Mouse (Mus musculus) ES-Bruce4 (cell line): ENCODE results near the gene Prmt9. TPM values are rescaled to one million over a fixed set of nuclear protein-coding genes. Genes with fewer than 3 reads are reported as not detected.

Experiments used
- H3K27ac ChIP-seq: 2 replicates; pipeline ENCODE4 v1.5.1; 2012; ENCODE audit warnings: low read length, inconsistent platforms; ENCODE audit not compliant: insufficient read depth
- H3K27me3 ChIP-seq: 2 replicates; pipeline ENCODE4 v1.6.1; 2012; ENCODE audit warnings: mild to moderate bottlenecking, low read length, inconsistent platforms; ENCODE audit not compliant: control insufficient read depth, poor library complexity, insufficient read depth, severe bottlenecking
- H3K36me3 ChIP-seq: 2 replicates; pipeline ENCODE4 v1.6.1; 2012; ENCODE audit warnings: inconsistent platforms, mild to moderate bottlenecking, low read length, moderate library complexity; ENCODE audit not compliant: control insufficient read depth, poor library complexity, insufficient read depth, severe bottlenecking
- H3K4me1 ChIP-seq: one replicate; pipeline ENCODE4 v1.8.1; 2011; ENCODE audit warnings: low read length; ENCODE audit not compliant: control insufficient read depth, insufficient read depth
- H3K4me3 ChIP-seq: 2 replicates; pipeline ENCODE4 v1.5.1; 2011; ENCODE audit warnings: low read depth, mild to moderate bottlenecking, low read length
- H3K9ac ChIP-seq: 2 replicates; pipeline ENCODE4 v1.6.1; 2012; ENCODE audit warnings: low read depth, mild to moderate bottlenecking, inconsistent platforms; ENCODE audit not compliant: poor library complexity, severe bottlenecking
- H3K9me3 ChIP-seq: replicated peaks from 2 replicates; pipeline ENCODE4 v1.6.1; 2012; ENCODE audit warnings: mild to moderate bottlenecking, low read length, inconsistent platforms; ENCODE audit not compliant: control insufficient read depth, poor library complexity, insufficient read depth, severe bottlenecking
- CTCF ChIP-seq: IDR thresholded peaks from one replicate; pipeline ENCODE4 v1.8.1; 2011; ENCODE audit warnings: low read depth, low read length
- EP300 ChIP-seq: IDR thresholded peaks from 2 replicates; pipeline ENCODE4 v1.6.1; 2011; ENCODE audit warnings: low read depth, low read length; ENCODE audit not compliant: insufficient read depth
- POLR2A ChIP-seq: IDR thresholded peaks from one replicate; pipeline ENCODE4 v1.8.1; 2011; ENCODE audit warnings: low read length; ENCODE audit not compliant: insufficient read depth
- polyA plus RNA-seq: library from polyadenylated mRNA; stranded (reverse); fragments of >200 nt; gene quantifications from 2 replicates; pipeline ENCODE4 v1.2.4, GENCODE M21; 2011; ENCODE audit warnings: low read depth; ENCODE audit not compliant: missing spikeins, insufficient read depth, insufficient read length

Prmt9 gene
- polyA plus RNA-seq, 1 experiment: 21.3 TPM

DNA sequence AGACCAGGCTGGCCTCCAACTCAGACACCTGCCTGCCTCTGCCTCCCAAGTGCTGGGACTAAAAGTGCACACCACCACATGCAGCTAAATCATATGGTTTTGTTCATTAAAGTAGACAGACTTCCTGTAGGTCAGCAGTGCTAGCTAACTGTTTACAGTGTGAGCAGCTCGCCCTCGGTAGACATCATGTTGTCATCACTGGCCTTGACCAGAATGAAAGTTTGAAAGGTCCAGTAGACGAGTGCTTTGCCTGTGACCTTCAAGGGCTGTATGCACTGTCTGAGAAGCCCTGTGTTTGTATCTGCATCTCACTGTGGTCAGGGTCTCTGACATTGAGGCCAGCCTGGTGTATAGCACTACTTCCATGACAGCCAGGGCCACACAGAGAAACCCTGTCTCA lies 12.2 kb downstream of the Prmt9 start:
- Histone ChIP-seq H3K4me1 (no peaks in the 10 kb centered on the region), H3K9me3 (no peaks in the 10 kb centered on the region), H3K27ac (no peak overlapping the region), H3K36me3 (peaks cover 34% of the 10 kb centered on the region), H3K4me3 (no peak overlapping the region), H3K9ac (no peak overlapping the region), H3K27me3 (no peaks in the 10 kb centered on the region)
- no peak for TF ChIP-seq CTCF
- no peak for TF ChIP-seq EP300
- TF ChIP-seq POLR2A: no peak

DNA sequence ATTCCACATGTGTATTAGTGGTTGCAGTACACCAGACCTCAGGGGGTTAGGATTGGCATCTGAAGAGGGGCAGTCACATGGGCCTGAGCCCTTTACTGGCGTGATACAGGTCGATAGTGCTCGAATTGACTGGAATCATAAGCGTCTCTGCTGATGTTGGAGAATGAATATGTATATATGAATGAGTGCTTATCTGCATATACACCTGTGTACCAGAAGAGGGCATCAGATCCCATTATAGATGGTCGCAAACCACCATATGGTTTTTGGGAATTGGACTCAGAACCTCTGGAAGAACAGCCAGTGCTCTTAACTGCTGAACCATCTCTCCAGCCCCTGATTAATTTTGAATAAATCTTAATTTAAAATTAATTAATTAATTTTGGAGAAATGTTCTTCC lies 25.0 kb downstream of the Prmt9 start:
- H3K27me3 ChIP-seq: no peaks in the 10 kb centered on the region
- H3K27ac ChIP-seq: no peak overlapping the region
- H3K36me3 ChIP-seq: peaks cover 9% of the 10 kb centered on the region
- TF ChIP-seq EP300 (no peak), CTCF (no peak), POLR2A (no peak)
- H3K9me3 ChIP-seq: no peaks in the 10 kb centered on the region
- no peaks in the 10 kb centered on the region for H3K4me1 ChIP-seq
- no peak overlapping the region for H3K4me3 ChIP-seq
- no peak overlapping the region for H3K9ac ChIP-seq

DNA sequence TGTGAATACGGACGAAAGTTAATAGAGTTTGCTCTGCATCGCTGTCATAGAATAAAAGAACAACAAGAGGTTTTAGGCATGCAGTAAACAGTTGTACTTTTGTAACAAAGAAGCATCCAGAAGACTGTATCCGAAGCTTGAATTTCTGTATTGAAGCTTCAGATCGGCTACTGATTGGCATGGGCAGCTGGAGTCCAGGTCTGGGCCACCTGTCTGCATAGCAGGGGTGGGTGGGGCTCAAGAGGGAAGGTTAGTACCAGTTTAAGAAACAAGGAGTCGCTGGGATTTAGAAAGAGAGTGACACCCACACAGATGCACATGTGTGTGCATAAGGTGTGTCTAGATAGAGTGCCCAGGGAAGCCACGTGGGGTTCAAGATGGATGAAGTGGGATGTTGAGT lies 28.5 kb downstream of the Prmt9 start:
- no peak overlapping the region for H3K27ac ChIP-seq
- H3K9me3 ChIP-seq: no peaks in the 10 kb centered on the region
- no peaks in the 10 kb centered on the region for H3K27me3 ChIP-seq
- no peak overlapping the region for H3K4me3 ChIP-seq
- no peak for TF ChIP-seq EP300
- no peak for TF ChIP-seq CTCF
- no peak for TF ChIP-seq POLR2A
- H3K9ac ChIP-seq: no peak overlapping the region
- peaks cover 13% of the 10 kb centered on the region; the same call in 1 of the 2 replicates for H3K36me3 ChIP-seq
- no peaks in the 10 kb centered on the region for H3K4me1 ChIP-seq

DNA sequence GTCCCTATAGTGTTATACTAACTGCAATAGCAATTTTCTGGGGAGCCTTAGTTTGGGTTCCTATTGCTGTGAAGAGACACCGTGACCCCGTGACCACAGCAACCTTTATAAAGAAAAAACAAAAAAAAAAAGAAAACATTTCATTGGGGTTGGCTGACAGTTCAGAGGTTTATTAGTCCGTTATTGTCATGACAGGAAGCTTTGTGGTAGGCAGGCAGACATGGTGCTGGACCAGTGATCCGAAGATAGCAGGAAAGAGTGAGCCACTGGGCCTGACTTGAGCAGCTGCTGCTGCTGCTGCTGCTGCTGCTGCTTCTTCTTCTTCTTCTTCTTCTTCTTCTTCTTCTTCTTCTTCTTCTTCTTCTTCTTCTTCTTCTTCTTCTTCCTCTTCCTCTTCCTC lies 35.0 kb downstream of the Prmt9 start:
- no peaks in the 10 kb centered on the region for H3K9me3 ChIP-seq
- no peak overlapping the region for H3K9ac ChIP-seq
- H3K4me3 ChIP-seq: no peak overlapping the region
- TF ChIP-seq CTCF: no peak
- TF ChIP-seq EP300: no peak
- TF ChIP-seq POLR2A: no peak
- no peaks in the 10 kb centered on the region for H3K27me3 ChIP-seq
- peaks cover 8% of the 10 kb centered on the region; the same call in 1 of the 2 replicates for H3K36me3 ChIP-seq
- no peaks in the 10 kb centered on the region for H3K4me1 ChIP-seq
- H3K27ac ChIP-seq: no peak overlapping the region

DNA sequence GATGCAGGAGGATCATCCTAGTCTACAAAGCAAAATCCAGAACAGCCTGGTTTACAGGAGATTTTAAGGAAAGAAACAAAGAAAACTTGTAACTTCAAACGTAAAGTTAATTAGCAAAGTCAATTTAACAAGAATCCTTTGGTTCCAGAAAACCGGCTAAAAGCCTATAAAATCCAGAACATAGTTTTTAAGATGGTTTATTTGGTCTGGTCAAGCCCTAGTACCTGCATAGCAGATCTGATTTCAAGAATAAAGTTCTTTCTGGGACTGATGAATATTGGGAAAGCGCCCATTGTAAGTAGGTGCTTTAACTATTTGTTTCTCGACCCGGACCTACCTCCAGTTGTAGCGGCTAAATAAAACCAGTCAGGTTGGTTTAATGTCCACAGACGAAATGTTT lies 60.4 kb downstream of the Prmt9 start:
- Histone ChIP-seq H3K27ac (0 out of 2 replicates have a peak overlapping the region, but pooled peaks have one; percentile 2), H3K36me3 (peaks cover 15% of the 10 kb centered on the region), H3K4me1 (no peaks in the 10 kb centered on the region), H3K9ac (peak overlapping the region; percentile 87), H3K27me3 (no peaks in the 10 kb centered on the region), H3K4me3 (peak overlapping the region; percentile 89), H3K9me3 (no peaks in the 10 kb centered on the region)
- TF ChIP-seq EP300 (no peak), POLR2A (no peak), CTCF (no peak)

DNA sequence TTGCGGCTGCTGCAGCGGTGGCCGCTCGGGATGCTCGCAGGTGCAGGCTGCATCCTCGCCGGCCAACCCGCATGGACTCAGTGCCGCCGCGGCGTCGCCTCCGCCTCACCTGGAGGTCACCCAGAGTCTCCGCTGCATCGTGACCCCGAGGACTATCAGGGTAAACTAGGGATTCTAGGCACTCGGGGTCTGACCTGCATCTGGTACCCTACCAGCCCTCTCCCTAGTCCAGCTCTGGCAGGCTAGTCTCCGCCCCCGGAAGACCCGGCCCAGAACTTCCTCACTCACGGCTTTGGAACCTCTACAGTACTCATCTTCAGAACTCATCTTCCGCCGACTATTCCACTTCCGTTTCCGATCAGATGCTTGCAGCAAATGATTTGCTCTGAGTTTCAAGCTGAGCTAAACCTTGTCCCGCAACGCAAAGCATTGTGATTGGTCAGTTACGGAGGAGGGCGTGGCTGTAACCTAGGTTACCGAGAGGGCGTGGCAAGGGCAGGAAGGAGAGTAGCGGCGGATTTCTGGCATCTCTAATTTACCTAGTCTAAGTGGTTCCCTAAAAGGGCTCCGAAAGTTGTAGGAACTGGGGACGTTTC lies 61.3 kb downstream of the Prmt9 start, which contains the start of gene Tmem184c:
Tmem184c (minus strand) TSS at position 325 of the 596 bp plus-strand sequence.
- H3K27me3 ChIP-seq: no peaks in the 10 kb centered on the region
- peaks cover 9% of the 10 kb centered on the region for H3K36me3 ChIP-seq
- peak within 1 kb of the TSS; percentile 87 for H3K9ac ChIP-seq
- H3K9me3 ChIP-seq: no peaks in the 10 kb centered on the region
- peak within 1 kb of the TSS; percentile 89 for H3K4me3 ChIP-seq
- TF ChIP-seq EP300: no peak
- TF ChIP-seq CTCF: no peak
- TF ChIP-seq POLR2A: no peak
- H3K27ac ChIP-seq: peak within 1 kb of the TSS; percentile 2; the same call in 1 of the 2 replicates
- no peaks in the 10 kb centered on the region for H3K4me1 ChIP-seq
